Mouse (Mus musculus) heart, postnatal 14 days (tissue): ENCODE data around the gene Nol7. TPM values are rescaled to one million over a fixed set of nuclear protein-coding genes. Genes with fewer than 3 reads are reported as not detected.

Experiments
- DNase-seq, 2 experiments: peaks; one replicate each; pipeline ENCODE4 v3.0.0; 2021 to 2022
- intact Hi-C: fragments of 180-260 bp; cut with DNase I; formaldehyde crosslinking; loops from one replicate; pipeline ENCODE4 v1.15.1; 2025
- long read RNA-seq, 2 experiments: library from polyadenylated mRNA; stranded (forward); transcript quantifications; one replicate each; pipeline ENCODE4 v2.0.0; 2021
- total RNA-seq, 2 experiments: library from RNA; stranded (reverse); gene quantifications; 2 replicates each; pipeline ENCODE4 v1.2.3; 2021

Nol7 gene
- 10 to 100 TPM; 86.7 to 90.4 TPM for total RNA-seq
- long read RNA-seq, experiment 1, transcript Nol7-201 (8 exons, 1,800 nt) = major isoform, 55 of 76 reads
- long read RNA-seq, experiment 1, partial matches to known transcripts = 19 of 76 reads
- long read RNA-seq, experiment 1, other reads (novel, unspliced or antisense) = 0 of 76 reads
- long read RNA-seq, experiment 2, transcript Nol7-201 (8 exons, 1,800 nt) = major isoform, 50 of 85 reads
- long read RNA-seq, experiment 2, partial matches to known transcripts = 34 of 85 reads
- long read RNA-seq, experiment 2, other reads (novel, unspliced or antisense) = 0 of 85 reads

- intact Hi-C loops = loop anchor here (5.0 kb wide), 3 partner anchors 96 to 216 kb away; partner anchors contain the start of gene Gfod1
- peak; percentile 95 to 98 for DNase-seq
These were observed at the start of gene Nol7 for GRCm38 (mm10) chr13:43398297-43399080. Nol7 (plus strand) TSS chr13:43398390.

GRCm38 (mm10) chr13:43349376-43349775, 48.8 kb upstream of the Nol7 start:
- intact Hi-C loops = no loop called here
- DNase-seq = no peak

DNA sequence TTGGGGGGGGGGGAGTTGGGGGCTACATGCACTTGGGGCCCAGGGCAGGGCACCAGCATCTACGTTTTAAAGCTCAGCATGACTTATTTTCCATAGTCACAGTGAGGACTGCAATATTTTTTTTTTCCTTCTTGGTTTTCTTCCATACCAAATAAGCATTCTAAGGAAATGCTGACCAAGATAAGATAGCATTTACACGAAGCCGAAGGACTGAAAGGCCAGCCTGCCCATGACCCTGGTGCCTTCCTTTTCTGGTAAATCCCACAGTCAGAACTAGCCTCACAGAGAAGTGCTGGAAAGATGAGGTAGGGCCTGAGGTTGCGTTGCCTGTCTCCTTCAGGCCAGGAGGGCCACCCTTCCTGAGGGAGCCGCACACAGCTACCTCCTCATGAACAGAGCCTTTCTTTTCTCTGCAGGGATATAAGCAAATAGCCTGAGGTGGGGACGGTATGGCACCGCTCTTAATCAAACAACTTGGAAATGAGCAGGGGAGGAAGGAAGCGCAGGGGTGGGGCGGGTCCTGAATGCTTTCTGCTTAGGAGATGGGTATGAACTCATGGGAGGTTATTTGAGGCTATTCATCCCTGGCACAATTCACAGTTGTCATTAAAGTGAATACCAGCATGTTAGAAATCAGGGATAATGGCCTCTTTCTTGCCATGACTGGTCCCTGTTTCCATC, 47.6 kb upstream of the Nol7 start:
- intact Hi-C loops = no loop called here
- no peak for DNase-seq

DNA sequence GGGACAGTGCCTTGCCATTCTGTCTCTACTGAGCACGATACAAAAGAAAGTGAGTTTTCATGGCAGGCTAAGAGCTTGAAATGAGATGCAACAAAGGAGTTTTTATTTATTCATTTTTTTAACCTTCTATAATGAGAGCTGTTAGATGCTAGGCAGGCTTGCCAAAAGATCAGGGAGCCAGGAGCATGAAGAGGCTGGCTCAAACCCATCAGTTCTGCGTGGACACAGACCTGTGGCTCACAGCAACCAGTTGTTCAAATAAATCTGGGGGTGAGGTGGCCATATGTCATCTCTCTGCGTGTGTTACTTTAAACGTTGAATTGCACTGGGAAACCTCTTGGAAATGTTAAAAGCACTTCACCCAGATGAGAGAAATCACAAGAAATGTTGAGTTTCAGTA, 44.8 kb upstream of the Nol7 start:
- DNase-seq = no peak
- intact Hi-C loops = no loop called here

DNA sequence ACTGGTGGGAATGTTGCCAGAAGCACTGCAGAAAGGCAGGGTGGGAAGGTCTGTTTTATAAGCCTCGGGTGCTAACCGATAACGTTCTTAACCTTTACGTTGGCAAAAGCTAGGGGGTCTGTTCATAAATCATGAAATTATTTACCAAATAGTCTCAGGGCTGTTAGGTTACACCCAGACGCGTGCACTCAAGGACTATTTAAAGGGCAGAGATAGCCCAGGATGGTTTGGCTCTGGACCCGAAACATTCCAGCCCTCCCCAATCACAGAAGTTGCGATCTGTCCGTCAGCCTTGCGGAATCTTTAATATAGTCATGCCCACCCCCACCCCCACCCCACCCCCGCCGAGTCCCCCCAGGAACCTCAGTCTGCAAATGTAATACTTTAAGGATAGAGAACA, 43.8 kb upstream of the Nol7 start:
- DNase-seq = no peak
- intact Hi-C loops = no loop called here

DNA sequence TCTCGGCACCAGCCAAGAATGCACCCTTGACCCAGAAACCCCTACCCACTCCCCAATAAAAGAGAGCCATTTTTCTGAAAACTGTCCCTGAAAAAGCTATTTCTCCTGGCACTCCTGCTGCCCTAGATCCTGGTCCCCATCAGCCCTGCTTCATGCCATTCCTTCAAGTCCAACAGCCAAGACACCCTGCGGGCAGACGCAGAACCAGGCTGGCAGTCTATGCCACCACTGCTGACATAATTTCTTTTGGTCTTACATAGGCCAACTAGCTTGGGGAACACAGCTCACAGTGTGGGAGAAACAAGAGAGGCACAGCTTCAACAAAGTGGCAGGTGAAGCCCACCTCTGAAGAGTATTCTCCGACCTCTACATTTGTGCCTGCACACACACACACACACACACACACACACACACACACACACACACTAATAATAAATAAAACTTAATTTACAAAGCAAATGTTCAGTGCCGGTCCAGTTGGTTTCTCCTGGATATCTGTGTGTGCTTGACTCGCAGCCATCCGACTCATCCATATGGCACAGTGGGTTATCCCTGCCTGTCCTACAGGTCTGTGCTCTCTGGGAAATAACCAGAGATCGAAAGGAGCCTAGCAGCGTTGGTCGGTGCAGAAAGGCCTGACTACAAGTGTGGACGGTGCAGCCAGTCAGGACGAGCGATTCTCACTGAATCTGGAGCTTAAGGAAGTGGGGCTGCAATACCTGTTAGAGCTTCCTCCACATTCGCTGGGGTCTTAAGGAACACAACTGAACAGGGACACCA, 41.7 kb upstream of the Nol7 start:
- intact Hi-C loops = no loop called here

GRCm38 (mm10) chr13:43360534-43360933, 37.7 kb upstream of the Nol7 start:
- intact Hi-C loops = no loop called here
- DNase-seq = no peak

More for the DNA sequence above, 41.7 kb upstream of the Nol7 start:
- DNase-seq = no peak

DNA sequence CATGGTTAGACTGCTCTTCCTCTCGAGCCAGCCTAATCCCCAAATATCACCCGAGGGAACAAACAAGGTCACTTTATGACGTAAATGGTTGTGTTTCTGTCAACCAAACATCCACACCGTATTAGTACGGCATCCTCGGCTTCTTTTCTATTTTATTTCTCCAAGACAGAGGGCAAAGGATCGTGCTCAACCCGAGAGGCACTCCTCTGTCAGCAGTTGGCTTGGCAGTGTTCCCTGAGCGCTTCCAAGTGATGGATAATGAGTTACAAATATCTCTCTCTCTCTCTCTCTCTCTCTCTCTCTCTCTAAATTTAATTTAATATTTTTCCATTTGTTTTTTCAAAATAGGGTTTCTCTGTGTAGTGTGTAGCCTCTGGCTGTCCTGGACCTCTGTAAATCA, 35.8 kb upstream of the Nol7 start:
- peak in 1 of 2 experiments; percentile 18 for DNase-seq
- intact Hi-C loops = no loop called here

DNA sequence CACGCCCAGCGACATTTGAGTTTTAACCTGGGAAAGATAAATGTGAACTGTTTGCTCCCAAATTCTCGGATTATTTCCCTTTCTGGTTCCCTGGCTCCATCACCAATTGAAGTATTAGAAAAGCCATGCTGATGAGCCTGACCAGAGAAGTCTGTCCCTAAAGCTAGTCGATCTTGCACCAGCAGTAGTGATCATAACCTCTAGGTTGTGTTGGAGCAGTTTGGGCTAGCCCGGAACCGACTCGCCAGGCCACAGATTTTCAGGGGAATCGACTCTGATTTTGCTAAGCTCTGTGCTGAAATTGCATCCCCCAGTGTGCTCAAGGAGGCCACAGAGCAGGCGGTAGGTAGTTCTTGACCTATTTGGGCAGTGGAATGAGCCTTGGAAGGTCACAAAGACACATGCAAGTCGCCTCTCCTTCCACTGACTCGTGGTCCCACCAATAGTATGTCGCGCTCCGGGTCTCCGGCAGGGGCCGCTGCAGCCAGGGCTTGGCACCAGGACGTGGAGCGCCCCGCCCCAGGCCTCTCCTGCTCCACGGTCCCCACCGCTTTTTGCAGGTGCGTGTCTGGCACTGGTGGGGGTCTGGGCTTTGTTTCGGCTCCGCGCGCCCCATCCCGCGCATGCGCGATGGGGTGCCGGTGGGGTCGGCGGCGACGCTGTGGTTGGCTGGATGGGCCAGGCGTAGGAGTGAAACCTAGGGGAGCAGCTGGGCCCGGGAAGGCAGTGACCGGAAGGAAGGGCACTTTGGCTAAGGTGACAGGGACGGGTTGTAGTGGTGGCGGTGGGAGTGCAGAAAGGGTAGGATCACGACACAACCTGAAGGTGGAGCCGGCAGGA, 33.0 kb upstream of the Nol7 start, which contains the start of gene Sirt5:
TSS of gene Sirt5 (plus strand) at position 512 of the 840 bp plus-strand sequence.
- peak; percentile 92 to 95 for DNase-seq
- intact Hi-C loops = loop anchor here (5.0 kb wide), 1 partner anchor 168 kb away; no protein-coding TSS in a partner anchor

DNA sequence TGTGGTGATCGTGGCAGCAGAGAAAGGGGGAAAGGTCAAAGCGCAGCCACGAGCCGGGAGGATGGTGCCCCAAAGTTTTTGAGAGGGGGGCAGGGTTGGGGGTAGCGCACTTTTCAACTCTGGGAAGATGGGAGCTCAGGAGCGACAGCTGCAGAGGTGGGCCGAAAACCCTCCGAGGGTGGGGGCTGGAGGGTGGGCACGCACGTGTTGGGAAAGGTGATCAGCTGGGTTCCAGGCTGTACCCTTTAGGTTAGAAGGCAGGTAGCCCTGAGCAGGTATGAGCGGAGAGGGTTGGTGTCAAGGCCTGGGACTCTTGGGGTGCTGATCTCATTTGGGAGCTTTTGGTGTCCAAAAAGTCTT, 32.4 kb upstream of the Nol7 start:
- intact Hi-C loops = loop anchor here (5.0 kb wide), 1 partner anchor 169 kb away; no protein-coding TSS in a partner anchor
- DNase-seq = peak in 1 of 2 experiments; percentile 10

DNA sequence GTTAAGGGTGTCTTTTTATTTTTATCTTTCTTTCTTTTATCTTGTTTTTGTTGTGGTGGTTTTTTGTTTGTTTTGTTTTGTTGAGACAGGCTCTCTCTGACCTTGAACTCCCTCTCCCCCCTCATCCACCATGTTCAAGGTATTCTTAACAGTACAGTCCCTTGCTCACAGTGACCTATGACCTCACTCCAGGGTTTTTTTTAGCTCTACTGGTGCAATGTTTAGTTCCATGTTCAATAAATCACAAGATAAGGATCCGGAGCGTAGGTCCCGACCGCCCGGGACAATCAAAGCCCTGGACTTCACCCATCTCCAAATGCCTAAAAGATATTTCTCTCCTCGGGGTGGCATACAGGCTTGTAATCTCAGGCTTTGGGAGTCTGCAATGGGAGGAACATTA, 28.1 kb upstream of the Nol7 start:
- DNase-seq = no peak
- intact Hi-C loops = no loop called here

DNA sequence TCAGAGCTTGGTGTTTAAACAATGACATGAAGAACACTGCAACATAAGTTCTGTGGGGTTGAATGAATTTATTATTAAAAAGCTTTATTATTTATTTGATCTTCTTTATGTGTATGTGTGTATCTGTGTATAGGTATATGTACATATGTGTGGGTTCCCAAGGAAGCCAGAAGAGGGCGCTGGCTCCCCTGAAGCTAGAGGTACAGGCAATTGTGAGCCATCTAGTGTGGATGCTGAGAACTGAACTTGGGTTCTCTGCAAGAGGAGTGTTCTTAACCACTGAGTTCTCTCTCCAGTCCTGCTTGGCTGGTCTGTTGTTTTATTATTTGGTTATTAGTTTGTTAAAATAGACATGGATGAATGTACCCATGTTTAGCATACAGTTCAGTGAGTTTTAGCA, 25.3 kb upstream of the Nol7 start:
- no peak for DNase-seq
- intact Hi-C loops = no loop called here

DNA sequence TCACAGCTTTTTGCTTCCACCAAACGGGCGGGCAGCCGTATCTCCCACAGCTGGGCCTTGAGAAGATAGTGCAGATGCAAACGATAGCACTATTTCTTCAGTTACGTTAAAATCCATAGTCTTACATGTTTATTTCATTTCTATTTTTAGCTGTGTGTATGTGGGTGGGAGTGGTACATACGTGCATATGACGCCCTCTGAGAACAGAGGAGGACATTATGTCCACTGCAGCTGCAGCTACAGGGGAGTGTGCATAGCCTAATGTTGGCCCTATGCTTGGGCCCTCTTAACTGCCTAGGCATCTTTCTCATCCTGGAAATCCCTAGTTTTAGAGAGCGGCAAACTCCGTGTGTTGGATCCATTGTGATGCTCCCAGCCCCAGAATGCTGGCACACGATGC, 24.0 kb upstream of the Nol7 start:
- no peak for DNase-seq

DNA sequence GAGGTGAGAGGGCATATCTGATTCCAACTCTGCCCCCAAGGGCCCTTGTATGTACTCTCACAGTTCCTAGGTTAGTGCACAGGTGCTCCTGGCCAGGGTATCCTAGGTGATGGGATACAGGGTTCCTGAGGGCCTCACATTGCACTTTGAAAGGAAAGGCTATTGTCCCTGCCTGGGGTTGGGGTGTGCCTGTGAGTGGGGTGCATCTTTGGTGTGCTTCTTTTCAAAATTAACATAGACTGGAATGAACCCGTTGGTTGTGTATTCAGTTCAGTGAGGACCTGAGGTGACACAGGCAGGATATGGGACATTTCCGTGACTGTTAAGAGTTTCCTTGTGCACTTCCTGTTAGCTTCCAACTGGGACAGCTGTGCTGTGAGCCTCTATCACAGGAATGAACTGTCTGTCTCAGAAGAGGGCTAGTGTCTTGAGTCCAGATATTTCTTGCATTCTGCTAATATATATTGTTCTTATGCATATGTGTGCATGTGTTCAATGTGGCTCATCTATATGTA, 23.2 kb upstream of the Nol7 start:
- intact Hi-C loops = no loop called here
- DNase-seq = no peak

More for the DNA sequence above, 24.0 kb upstream of the Nol7 start:
- intact Hi-C loops = no loop called here

GRCm38 (mm10) chr13:43379989-43380388, 18.2 kb upstream of the Nol7 start:
- no peak for DNase-seq
- intact Hi-C loops = no loop called here

DNA sequence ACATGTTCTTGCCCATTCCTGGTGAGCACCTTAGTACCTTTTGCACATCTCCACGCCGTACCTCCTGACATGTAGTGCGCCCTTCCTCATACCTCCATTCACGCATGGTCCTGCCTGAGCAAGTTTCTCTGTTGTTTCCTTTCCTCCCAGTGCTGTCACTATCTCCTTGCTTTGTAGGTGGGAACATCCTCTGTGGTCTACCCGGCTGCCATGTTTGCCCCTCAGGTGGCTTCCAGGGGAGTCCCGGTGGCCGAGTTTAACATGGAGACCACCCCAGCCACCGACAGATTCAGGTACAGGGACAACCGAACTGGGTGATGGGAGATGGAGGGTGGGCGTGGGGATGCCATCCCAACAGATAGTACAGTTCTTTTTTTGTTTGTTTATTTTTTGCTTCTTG, 12.9 kb upstream of the Nol7 start:
- no peak for DNase-seq
- intact Hi-C loops = no loop called here

- intact Hi-C loops = loop anchor here (5.0 kb wide), 3 partner anchors 95 to 215 kb away; partner anchors contain the start of gene Gfod1
- no peak for DNase-seq
These were observed 392 bp upstream of the Nol7 start for GRCm38 (mm10) chr13:43397700-43398296.

DNA sequence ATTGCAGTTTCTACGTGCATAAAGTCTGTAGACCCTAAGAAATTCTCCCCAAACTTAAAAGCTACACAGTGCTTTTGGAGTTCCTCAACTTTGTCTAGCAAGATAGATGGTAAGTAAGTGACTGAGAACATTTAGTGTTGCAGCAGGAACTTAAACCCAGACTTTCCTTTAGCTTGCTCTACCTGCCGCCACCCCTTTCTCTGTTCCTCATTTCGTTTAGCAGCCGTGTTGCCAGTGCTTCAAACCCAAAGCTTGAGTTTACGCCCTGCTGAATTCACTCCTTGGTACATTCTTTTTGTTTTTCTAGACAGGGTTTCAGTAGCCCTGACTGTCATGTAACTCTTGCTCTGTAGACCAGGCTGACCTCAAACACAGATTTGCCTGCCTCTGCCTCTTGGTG, 1.4 kb downstream of the Nol7 start:
- intact Hi-C loops = loop anchor here (5.0 kb wide), 3 partner anchors 97 to 217 kb away; partner anchors contain the start of gene Gfod1
- DNase-seq = no peak

GRCm38 (mm10) chr13:43412311-43412710, 14.1 kb downstream of the Nol7 start:
- DNase-seq = no peak
- intact Hi-C loops = loop anchor here (10.0 kb wide), 1 partner anchor 122 kb away; no protein-coding TSS in a partner anchor
